Mouse (Mus musculus): ENCODE results near the gene Mc1r.

GRCm38 (mm10) chr8:123444131-123444530 lies 37.2 kb downstream of the Mc1r start:
- TF ChIP-seq POLR2A (IDR thresholded peaks at IDR 0.05; ENCODE audit: control insufficient read depth, low read depth, low read length), result no peak
- no peak for TF ChIP-seq CTCF (IDR thresholded peaks at IDR 0.05; ENCODE audit: control insufficient read depth, insufficient read depth, insufficient replicate concordance, low read depth, low read length)

All from testis, adult 2 months (tissue).